ENCODE assay signal across 8 mouse cellular contexts in genomic region chr5:108268127-108269062, GRCm38 (mm10). TPM values are rescaled to one million over a fixed set of nuclear protein-coding genes. Genes with fewer than 3 reads are reported as not detected.
DNase-seq lines count a peak whose midpoint lies in the region; ATAC-seq lines count a peak whose summit lies in the region.

Gene Dr1 (plus strand): TSS chr5:108268897.

- H3K9ac ChIP-seq in hindbrain, embryonic 16.5 days (ENCODE audit: low read depth, low read length): peak within 1 kb of the TSS; percentile 91

- WGBS in hindbrain, embryonic 16.5 days: 3% methylated on average over 52 of the region's 55 CpGs

- H3K9me3 ChIP-seq in hindbrain, embryonic 16.5 days (ENCODE audit: control insufficient read depth, low read length): no peaks in the 10 kb centered on the region
- no peaks in the 10 kb centered on the region for H3K9me3 ChIP-seq in megakaryocyte, embryonic 14.5 days

- peak within 1 kb of the TSS; percentile 86 for H3K4me2 ChIP-seq in hindbrain, embryonic 16.5 days (ENCODE audit: low read length)

- H3K4me3 ChIP-seq in hindbrain, embryonic 16.5 days (ENCODE audit: low read length): peak within 1 kb of the TSS; percentile 73
- H3K4me3 ChIP-seq in megakaryocyte, embryonic 14.5 days (replicated peaks): peak within 1 kb of the TSS; percentile 99

- no peaks in the 10 kb centered on the region for H3K27me3 ChIP-seq in hindbrain, embryonic 16.5 days (replicated peaks; ENCODE audit: control insufficient read depth, insufficient read depth, low read length)
- H3K27me3 ChIP-seq in megakaryocyte, embryonic 14.5 days (replicated peaks): no peaks in the 10 kb centered on the region

- peak; percentile 95 for DNase-seq in ZHBTc4 (ENCODE audit: low read depth, low spot score)
- peak; percentile 59 to 80 for DNase-seq in cerebellum, postnatal 4 days (ENCODE audit: low spot score in 2 of 2)
- peak; percentile 85 for DNase-seq in gastrocnemius, adult 18-20 months (ENCODE audit: low spot score)
- DNase-seq in left cerebral cortex, adult 8-10 months (ENCODE audit: low spot score in 2 of 2): peak; percentile 71 to 80
- peak; percentile 84 for DNase-seq in right cerebral cortex, postnatal 14 days
- DNase-seq in urinary bladder, postnatal 4 days (ENCODE audit: low spot score in 2 of 2): peak; percentile 81 to 85

- peaks cover 32% of the 10 kb centered on the region for H3K4me1 ChIP-seq in hindbrain, embryonic 16.5 days (ENCODE audit: control insufficient read depth, insufficient read depth, low read depth, low read length)
- H3K4me1 ChIP-seq in megakaryocyte, embryonic 14.5 days: peaks cover 35% of the 10 kb centered on the region

- peak within 1 kb of the TSS; percentile 90 for H3K27ac ChIP-seq in hindbrain, embryonic 16.5 days (ENCODE audit: low read depth, low read length)

- ATAC-seq in hindbrain, embryonic 16.5 days: peak; percentile 99

- H3K36me3 ChIP-seq in hindbrain, embryonic 16.5 days (ENCODE audit: control insufficient read depth, insufficient read depth, low read length): no peaks in the 10 kb centered on the region
- H3K36me3 ChIP-seq in megakaryocyte, embryonic 14.5 days (replicated peaks; ENCODE audit: low read length): peaks cover 15% of the 10 kb centered on the region

RNA-seq across cellular contexts. Expression of gene Dr1, which starts in this region (rescaled TPM):
- 10 to 100 TPM; 16.3 to 17.4 TPM for total RNA-seq in gastrocnemius, adult 18-20 months (2021)
- 41.7 and 42.4 TPM in 2 replicates for polyA plus RNA-seq in hindbrain, embryonic 16.5 days (2015; fragmentation: Nextera tagmentation; extraction: Ambion mirVana)
- total RNA-seq in left cerebral cortex, adult 8-10 months (2022): 10 to 100 TPM; 30.5 to 32.4 (median 31.0) TPM
- polyA plus RNA-seq in megakaryocyte, embryonic 14.5 days (2012; ENCODE audit: insufficient read depth, low replicate concordance): 12.5 and 20.5 TPM in 2 replicates

Comparison
In these comparisons a context has a peak if more than half of its experiments do, and no peak if none do; other contexts are left out.
1. Peak in every context shown above with its lines: DNase-seq, ATAC-seq, H3K4me3 ChIP-seq and H3K27ac ChIP-seq.